Mouse (Mus musculus): Measurements from ENCODE around the gene Acap2.

DNA sequence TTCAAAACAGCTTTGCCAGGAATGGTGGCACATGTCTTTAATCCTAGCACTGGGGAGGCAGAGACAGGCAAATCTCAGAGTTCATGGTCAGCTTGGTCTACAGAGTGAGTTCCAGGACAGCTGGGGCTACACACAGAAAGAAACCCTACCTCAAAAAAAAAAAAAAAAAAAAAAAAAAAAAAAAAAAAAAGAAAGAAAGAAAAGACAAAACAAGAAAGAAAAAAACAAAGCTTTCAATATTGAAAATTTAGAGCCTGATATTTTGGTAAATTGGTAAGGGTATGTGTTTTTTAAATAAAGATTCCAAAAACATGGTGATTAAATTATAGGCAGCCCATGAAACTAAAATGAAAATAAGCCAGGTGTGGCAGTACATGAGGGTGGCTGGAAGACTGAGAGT, 29.6 kb downstream of the Acap2 start:
- TF ChIP-seq CTCF (IDR thresholded peaks at IDR 0.05; ENCODE audit: low read depth, low read length) (no peak), GATA1 (IDR thresholded peaks at IDR 0.05; ENCODE audit: borderline replicate concordance, low read length) (no peak)

All from G1E (cell line).